Mouse (Mus musculus) cerebellum, postnatal 4 days (tissue): ENCODE measurements around the gene Pex1.
"Not testable (repeated sequence)": the region's sequence is repeated elsewhere in the genome, so short reads cannot be mapped to it uniquely, and the experiment has no call there.

Experiments used
- DNase-seq, 2 experiments: peaks; one replicate each; pipeline ENCODE4 v3.0.0; 2022; ENCODE audit warnings: low spot score in 2 of 2, mixed read lengths in 1 of 2

Pex1 gene

GRCm38 (mm10) chr5:3595693-3596398, at the start of gene Pex1:
Pex1 (plus strand) TSS chr5:3596066.
- DNase-seq = peak; percentile 86 to 90

DNA sequence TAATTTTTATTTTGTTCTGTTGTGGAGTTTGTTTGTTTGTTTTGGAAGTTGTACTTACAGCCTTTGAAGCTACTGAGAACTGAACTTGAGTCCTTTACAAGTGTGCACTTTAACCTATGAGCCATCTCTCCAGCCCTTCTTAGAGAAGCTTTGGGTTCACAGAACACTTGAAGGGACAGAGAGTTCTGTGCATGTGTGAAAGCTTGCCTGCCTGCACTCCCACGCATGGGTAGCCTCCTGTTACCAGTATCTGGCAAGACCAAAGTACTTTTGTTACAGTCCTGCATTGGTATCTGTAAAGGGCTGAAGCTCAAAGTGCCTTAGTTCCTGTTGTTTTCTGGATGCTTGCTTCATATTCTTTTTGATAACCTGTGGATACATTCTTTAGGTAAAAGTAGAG, 49.6 kb upstream of the Pex1 start:
- DNase-seq = no peak

DNA sequence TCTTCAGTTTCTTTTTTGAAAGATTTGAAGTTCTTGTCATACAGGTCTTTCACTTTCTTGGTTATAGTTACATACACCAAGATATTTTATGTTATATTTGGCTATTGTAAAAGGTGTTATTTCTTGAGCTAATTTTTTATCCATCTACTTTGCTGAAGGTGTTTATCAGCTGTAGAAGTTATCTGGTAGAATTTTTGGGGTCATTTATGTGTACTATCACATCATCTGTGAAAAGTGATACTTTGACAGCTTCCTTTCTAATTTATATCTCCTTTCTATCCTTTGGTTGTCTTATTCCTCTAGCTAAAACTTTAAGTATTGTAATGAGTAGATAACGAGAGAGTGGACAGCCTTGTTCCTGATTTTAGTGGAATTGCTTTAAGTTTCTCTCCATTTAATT, 44.4 kb upstream of the Pex1 start:
- no peak for DNase-seq

- DNase-seq = no peak
These were observed 41.7 kb upstream of the Pex1 start for GRCm38 (mm10) chr5:3554198-3554597.

GRCm38 (mm10) chr5:3571266-3571665, 24.6 kb upstream of the Pex1 start, which contains the start of gene 1700109H08Rik:
1700109H08Rik (plus strand) TSS chr5:3571566.
- no peak for DNase-seq

GRCm38 (mm10) chr5:3574825-3575224, 21.0 kb upstream of the Pex1 start:
- no peak for DNase-seq

GRCm38 (mm10) chr5:3577939-3578338, 17.9 kb upstream of the Pex1 start:
- DNase-seq = no peak

DNA sequence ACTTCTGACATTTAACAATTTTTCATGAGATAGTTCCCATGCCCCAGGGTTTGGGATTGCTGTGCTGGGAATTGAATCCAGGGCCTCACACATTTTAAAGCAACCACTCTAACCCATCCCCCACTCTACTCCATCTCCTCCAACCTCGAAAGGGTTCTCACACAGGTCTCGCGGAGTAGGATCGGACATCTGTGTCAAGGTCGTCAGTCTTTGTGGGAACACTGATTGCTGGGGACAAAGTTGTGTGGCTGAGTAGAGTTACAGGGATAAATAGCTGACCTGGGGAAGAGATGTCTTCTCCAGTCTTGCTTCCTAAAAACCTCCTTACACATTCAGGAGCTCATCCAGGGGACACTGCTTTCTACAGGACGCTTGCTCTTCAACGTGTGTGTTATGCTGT, 16.8 kb upstream of the Pex1 start:
- DNase-seq = no peak

GRCm38 (mm10) chr5:3596399-3596766, 517 bp downstream of the Pex1 start, which contains the start of gene Rbm48:
Rbm48 (minus strand) TSS chr5:3596585.
- DNase-seq = peak; percentile 64 to 81

GRCm38 (mm10) chr5:3597171-3597570, 1.3 kb downstream of the Pex1 start:
- DNase-seq = no peak

GRCm38 (mm10) chr5:3598766-3599165, 2.9 kb downstream of the Pex1 start:
- DNase-seq = no peak

GRCm38 (mm10) chr5:3600298-3600697, 4.4 kb downstream of the Pex1 start:
- DNase-seq = no peak

DNA sequence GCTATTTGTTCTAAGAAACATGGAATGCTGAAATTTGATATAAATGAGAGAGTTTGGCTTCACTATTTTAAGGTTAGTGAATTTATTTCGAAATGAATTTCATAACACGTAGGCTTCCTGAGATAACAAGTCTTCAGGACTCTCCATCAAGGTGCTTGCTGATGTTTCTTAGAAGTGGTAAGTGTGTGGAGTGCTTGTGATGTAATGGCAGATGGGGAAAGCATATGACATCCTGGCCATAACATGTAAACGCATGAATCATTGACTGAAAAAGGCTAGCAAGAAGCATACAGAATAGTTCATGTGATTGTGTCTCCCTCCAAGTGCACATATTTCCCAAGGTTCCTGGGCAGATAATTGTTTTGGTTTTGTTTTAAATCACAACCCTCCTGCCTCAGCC, 4.9 kb downstream of the Pex1 start:
- DNase-seq = no peak

DNA sequence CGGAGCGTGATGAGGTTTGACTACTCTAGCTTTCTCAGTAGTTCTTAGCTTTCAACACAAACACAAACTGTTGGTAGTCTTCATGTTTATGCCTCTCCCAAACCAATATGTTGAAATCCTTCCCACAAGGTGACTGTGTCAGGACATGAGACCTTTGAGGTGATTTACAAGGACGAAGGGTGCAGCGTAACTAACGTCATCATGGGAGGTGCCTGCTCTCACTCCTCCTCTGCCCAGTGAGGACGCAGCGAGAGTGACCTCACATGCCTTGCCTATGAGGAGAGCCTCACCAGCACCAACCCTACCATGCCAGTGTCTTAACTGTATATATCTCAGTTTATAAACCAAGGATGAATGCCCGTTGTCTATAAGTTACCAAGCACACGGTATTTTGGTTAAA, 11.2 kb downstream of the Pex1 start:
- no peak for DNase-seq

- no peak for DNase-seq
These were observed 13.4 kb downstream of the Pex1 start for GRCm38 (mm10) chr5:3609241-3609640.

GRCm38 (mm10) chr5:3611835-3612234, 16.0 kb downstream of the Pex1 start:
- DNase-seq = not testable (repeated sequence)

DNA sequence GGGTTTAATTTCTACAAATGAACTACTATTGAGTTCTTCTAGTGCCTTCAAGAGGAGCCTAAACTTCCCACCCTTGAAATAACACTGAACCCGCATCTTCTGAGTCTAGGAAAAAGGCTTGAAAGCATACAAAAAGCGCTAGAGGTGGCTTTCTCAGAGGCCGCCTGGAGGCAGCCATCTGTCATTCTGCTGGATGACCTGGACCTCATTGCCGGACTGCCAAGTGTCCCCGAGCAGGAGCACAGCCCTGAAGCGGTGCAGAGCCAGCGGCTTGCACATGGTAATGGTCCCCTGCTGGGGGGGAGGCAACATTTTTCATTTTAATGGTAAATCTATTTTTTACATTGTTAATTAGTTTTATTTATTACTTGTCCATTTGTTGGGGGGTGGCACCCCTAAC, 24.6 kb downstream of the Pex1 start:
- no peak for DNase-seq

- DNase-seq = no peak
These were observed 34.2 kb downstream of the Pex1 start for GRCm38 (mm10) chr5:3630055-3630454.

DNA sequence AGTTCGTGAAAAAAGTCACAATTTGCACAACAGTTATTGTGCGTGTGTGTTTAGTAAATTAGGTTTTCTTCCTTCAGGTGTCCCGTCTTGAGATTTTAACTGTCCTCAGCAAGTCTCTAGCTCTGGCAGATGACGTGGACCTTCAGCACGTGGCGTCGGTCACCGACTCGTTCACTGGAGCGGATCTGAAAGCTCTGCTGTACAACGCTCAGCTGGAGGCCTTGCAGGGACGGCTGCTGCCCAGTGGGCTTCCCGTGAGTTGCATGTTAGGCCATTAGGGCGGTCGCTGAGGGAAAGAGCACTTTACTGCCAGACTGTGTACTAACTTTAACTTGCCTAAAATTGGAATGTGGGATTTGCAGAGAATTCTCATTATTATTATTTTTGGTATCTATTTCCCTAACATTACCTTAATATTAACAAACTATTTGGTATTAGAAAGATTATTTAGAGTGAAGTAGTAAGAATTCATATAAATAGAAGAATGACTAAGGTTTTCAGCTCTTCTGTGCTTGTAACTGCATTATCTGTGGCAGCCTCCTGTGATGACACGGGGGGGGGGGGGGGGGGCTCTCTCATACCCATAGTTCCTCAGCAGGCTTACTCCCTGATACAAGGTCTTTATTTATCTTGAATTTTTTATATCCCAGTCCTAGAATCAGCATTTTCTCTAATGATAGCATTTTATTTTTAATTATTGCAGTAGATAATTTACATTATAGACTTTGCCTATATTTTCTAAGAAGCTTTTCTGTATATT, 35.8 kb downstream of the Pex1 start:
- DNase-seq = no peak

- DNase-seq = no peak
These were observed 36.4 kb downstream of the Pex1 start for GRCm38 (mm10) chr5:3632285-3632684.

DNA sequence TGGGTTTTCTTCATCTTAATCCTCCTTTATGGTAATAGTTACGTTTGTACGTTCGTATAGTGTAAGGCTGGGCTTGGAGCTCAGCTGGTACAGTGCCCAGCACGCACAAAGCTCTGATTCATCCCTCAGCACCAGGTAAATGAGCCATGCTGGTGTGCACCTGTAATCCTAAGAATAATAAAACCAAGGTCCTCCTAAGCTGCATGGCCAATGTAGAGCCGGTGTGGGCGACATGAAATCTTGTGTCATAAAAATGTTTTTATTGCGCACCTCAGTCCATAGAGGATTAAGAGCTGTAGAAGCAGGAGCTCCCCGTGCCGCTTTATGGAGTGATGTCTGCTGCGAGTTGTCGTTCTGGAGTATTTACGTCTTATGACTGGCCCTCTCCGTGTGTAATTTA, 37.4 kb downstream of the Pex1 start:
- no peak for DNase-seq

DNA sequence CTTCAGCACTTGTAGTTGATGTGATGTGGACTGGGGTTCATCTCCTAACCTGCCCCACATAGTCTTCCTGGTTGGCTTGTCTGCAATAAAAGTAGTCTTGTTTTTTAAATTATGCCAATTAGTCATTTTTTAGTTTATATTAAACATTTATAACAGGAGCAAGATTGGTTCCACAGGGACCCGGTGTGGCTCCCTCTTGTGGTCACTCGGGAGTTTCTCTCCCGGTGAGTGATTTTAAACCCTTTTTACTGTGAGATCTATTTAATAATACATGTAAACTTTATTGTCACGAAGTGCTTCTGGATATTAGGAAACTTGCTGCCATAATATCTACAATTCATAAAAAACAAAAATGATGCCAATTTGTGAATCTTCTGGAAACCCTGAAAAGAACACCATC, 38.1 kb downstream of the Pex1 start:
- DNase-seq = no peak

GRCm38 (mm10) chr5:3635286-3635685, 39.4 kb downstream of the Pex1 start:
- no peak for DNase-seq
